In the genomic region with DNA sequence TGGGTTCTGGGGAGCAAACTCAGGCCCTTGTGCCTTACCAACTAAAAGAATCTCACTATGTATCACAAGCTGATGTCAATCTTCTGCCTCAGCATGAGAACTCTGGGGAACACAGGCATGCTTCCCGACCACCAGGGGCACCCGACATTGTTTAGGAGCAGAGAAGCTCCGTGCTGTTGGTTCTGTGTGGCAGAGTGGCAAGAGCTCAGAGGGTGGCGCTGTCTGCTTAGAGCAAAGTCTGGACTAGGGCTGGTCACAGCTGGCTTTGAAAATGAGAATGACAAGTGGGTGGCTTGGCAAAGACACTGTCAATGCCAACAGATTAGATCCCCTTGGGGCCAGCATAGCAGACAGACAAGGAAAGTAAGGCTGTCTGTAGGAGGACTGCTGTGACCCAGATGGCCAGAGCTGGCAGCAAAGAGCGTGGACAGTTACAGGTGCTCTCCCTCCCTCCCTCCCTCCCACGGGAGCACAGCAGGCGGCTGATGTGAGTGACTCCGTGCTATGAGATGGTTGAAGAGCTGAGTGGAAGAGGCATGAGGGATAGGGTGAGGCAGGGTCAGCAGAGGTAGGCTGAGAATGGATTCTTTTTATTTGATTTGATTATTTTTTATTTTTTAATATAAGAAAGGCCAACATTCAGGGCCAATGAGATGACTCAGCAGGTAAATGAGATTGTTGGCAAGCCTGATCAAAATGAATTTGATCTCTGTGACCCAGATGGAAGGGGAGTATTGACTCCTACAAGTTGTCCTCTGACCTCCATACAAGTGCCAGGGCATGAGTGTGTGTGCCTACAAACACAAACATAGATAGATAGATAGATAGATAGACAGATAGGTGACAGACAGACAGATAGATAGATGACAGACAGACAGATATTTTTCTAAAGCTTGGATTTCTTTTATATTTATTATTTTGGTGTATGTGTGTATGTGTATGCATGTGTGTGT, we compare ENCODE assay signal across 8 mouse cellular contexts. TPM values are rescaled to one million over a fixed set of nuclear protein-coding genes. Genes with fewer than 3 reads are reported as not detected.
DNase-seq lines count a peak whose midpoint lies in the region; ATAC-seq and TF ChIP-seq lines count a peak whose summit lies in the region.

No protein-coding gene starts in this region.

- ATAC-seq in cerebellum, adult (ENCODE audit: insufficient number of reproducible peaks, low FRiP score, low TSS enrichment), result no peak

- peak; percentile 11 for DNase-seq in cerebellum, adult 9-10 months
- DNase-seq in left cerebral cortex, adult 2 months (ENCODE audit: extremely low spot score in 1 of 2, low spot score in 2 of 2), result no peak
- no peak for DNase-seq in left cerebral cortex, postnatal 25 days (ENCODE audit: low spot score in 2 of 2)
- peak; percentile 56 for DNase-seq in R1 (ENCODE audit: low read depth, low spot score)
- peak; percentile 26 to 62 for DNase-seq in kidney, postnatal 4 days
- no peak for DNase-seq in right cerebral cortex, adult 18-20 months
- no peak for DNase-seq in left cerebral cortex, adult 9 months (ENCODE audit: low spot score in 2 of 2)

- intact Hi-C loops in left cerebral cortex, adult 2 months (cut with DNase I), result no loop called here
- intact Hi-C loops in left cerebral cortex, postnatal 25 days (cut with DNase I), result no loop called here

- H3K4me3 ChIP-seq in left cerebral cortex, adult 2 months, result no peak overlapping the region

- TF ChIP-seq CTCF in left cerebral cortex, adult 2 months (IDR thresholded peaks at IDR 0.05), result peak; percentile 22

- no peak overlapping the region for H3K27ac ChIP-seq in left cerebral cortex, adult 2 months

RNA-seq across cellular contexts. Expression of gene Cyp4f17, which starts 26.0 kb away (rescaled TPM):
- 1 to 10 TPM; 3.6 to 5.1 TPM for total RNA-seq in left cerebral cortex, adult 2 months (2021)
- 1 to 10 TPM; 3.3 to 4.6 TPM for total RNA-seq in left cerebral cortex, postnatal 25 days (2021)

RNA-seq across cellular contexts. Expression of gene Cyp4f39, which starts 27.3 kb away (rescaled TPM):
- total RNA-seq in left cerebral cortex, adult 2 months (2021), result not detected
- not detected for total RNA-seq in left cerebral cortex, postnatal 25 days (2021)

RNA-seq across cellular contexts. Expression of gene Pglyrp2, which starts 55.9 kb away (rescaled TPM):
- total RNA-seq in left cerebral cortex, adult 2 months (2021), result not detected
- not detected for total RNA-seq in left cerebral cortex, postnatal 25 days (2021)

RNA-seq across cellular contexts. Expression of gene Cyp4f16, which starts 56.5 kb away (rescaled TPM):
- 1 to 10 TPM; 6.0 to 6.1 TPM for total RNA-seq in left cerebral cortex, adult 2 months (2021)
- 1 to 10 TPM; 4.8 to 6.8 TPM for total RNA-seq in left cerebral cortex, postnatal 25 days (2021)

Comparison
In these comparisons a context has a peak if more than half of its experiments do, and no peak if none do; other contexts are left out.
1. DNase-seq: peak in cerebellum, adult 9-10 months (single experiment), R1 (single experiment) and kidney, postnatal 4 days (2 of 2); none in left cerebral cortex, adult 2 months (0 of 2), left cerebral cortex, postnatal 25 days (0 of 2), right cerebral cortex, adult 18-20 months (single experiment) and left cerebral cortex, adult 9 months (0 of 2).